Mouse (Mus musculus) brain, embryonic 18.5 days (tissue): ENCODE results near the gene Armc2.

ENCODE experiments used
- DNase-seq: peaks from one replicate; pipeline ENCODE4 v3.0.0-alpha.2; 2012; ENCODE audit warnings: low read depth, low spot score

Armc2 gene

GRCm38 (mm10) chr10:41866838-41867154 is 151.4 kb downstream of the Armc2 start:
- DNase-seq, result no peak

DNA sequence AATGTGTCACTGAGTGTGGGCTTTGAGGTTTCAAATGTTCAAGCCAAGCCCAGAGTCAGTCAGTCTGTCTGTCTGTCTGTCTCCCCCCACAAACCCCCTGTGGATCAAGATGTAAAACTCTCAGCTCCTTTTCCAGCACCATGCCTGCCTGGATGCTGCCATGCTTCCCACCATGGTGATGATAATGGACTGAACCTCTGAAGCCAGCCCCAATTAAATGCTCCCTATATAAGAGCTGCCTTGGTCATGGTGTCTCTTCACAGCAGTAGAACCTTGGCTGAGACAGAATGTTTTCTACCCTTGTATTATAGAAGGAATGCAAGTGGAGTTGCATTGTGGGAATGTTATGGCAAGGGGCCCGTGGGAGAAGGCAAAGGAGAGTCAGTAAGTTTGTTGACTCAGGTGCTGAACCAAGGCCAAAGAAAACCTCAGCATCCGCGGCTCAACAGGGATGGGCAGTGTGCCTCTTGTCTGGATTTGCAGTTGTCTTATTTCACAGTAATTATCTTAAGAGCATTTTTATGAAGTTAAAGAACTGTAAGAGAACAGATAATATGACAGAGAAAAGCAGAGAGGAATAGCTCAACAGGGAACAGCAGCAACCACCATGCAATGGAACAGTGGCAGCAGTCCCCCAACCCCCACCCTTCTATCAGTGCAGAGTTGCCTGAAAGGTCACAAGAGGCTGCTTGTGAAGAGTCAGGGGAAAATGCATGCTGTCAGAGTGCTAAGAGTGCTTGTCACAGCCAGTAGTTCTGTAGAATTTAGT is 152.0 kb downstream of the Armc2 start:
- DNase-seq, result no peak
